Mouse (Mus musculus): ENCODE measurements around the gene Hdgfl3. TPM values are rescaled to one million over a fixed set of nuclear protein-coding genes. Genes with fewer than 3 reads are reported as not detected.
A peak's percentile ranks its signal among the peaks of the same experiment; 100 is the strongest.

Hdgfl3 gene
- polyA plus RNA-seq, 1 experiment from 2014 or later, result 34.4 TPM

- no peaks in the 10 kb centered on the region for H3K27me3 ChIP-seq (ENCODE audit: control insufficient read depth, insufficient read depth, low read length)
- H3K27ac ChIP-seq (replicated peaks; ENCODE audit: low read depth, low read length), result no peak overlapping the region
- 94% methylated on average over 4 of the region's 4 CpGs for WGBS
- ATAC-seq (ENCODE audit: insufficient number of reproducible peaks, low FRiP score, low TSS enrichment, low read depth) (no peak), DNase-seq (ENCODE audit: low spot score) (no peak)
- no peaks in the 10 kb centered on the region for H3K4me1 ChIP-seq (ENCODE audit: control insufficient read depth, insufficient read depth, low read length)
- no peak overlapping the region for H3K4me2 ChIP-seq (ENCODE audit: low read depth, severe bottlenecking)
- H3K4me3 ChIP-seq (ENCODE audit: low read depth, low read length), result no peak overlapping the region
- H3K9me3 ChIP-seq (ENCODE audit: control insufficient read depth, low read length), result no peaks in the 10 kb centered on the region
- no peaks in the 10 kb centered on the region; the same call in 1 of the 2 replicates for H3K36me3 ChIP-seq (ENCODE audit: control insufficient read depth, insufficient read depth, low read length)
- H3K9ac ChIP-seq (ENCODE audit: low read length), result no peak overlapping the region
Measured at GRCm38 (mm10) chr7:81880797-81881196, 53.5 kb downstream of the Hdgfl3 start.

GRCm38 (mm10) chr7:81880286-81880685, 54.0 kb downstream of the Hdgfl3 start:
- H3K27ac ChIP-seq (replicated peaks; ENCODE audit: low read depth, low read length), result no peak overlapping the region
- no peak overlapping the region for H3K4me3 ChIP-seq (ENCODE audit: low read depth, low read length)
- H3K4me2 ChIP-seq (ENCODE audit: low read depth, severe bottlenecking), result no peak overlapping the region
- H3K9ac ChIP-seq (ENCODE audit: low read length), result no peak overlapping the region
- H3K4me1 ChIP-seq (ENCODE audit: control insufficient read depth, insufficient read depth, low read length), result no peaks in the 10 kb centered on the region
- no peak for DNase-seq (ENCODE audit: low spot score)
- no peaks in the 10 kb centered on the region; the same call in 1 of the 2 replicates for H3K36me3 ChIP-seq (ENCODE audit: control insufficient read depth, insufficient read depth, low read length)
- 79% methylated on average over 5 of the region's 5 CpGs for WGBS
- no peaks in the 10 kb centered on the region for H3K9me3 ChIP-seq (ENCODE audit: control insufficient read depth, low read length)
- no peaks in the 10 kb centered on the region for H3K27me3 ChIP-seq (ENCODE audit: control insufficient read depth, insufficient read depth, low read length)
- ATAC-seq (ENCODE audit: insufficient number of reproducible peaks, low FRiP score, low TSS enrichment, low read depth), result no peak

GRCm38 (mm10) chr7:81875372-81875771, 58.9 kb downstream of the Hdgfl3 start:
- no peaks in the 10 kb centered on the region for H3K27me3 ChIP-seq (ENCODE audit: control insufficient read depth, insufficient read depth, low read length)
- no peak overlapping the region for H3K9ac ChIP-seq (ENCODE audit: low read length)
- no peaks in the 10 kb centered on the region for H3K4me1 ChIP-seq (ENCODE audit: control insufficient read depth, insufficient read depth, low read length)
- H3K4me3 ChIP-seq (ENCODE audit: low read depth, low read length), result no peak overlapping the region
- WGBS, result 88% methylated on average over 9 of the region's 9 CpGs
- no peak for ATAC-seq (ENCODE audit: insufficient number of reproducible peaks, low FRiP score, low TSS enrichment, low read depth)
- no peaks in the 10 kb centered on the region for H3K9me3 ChIP-seq (ENCODE audit: control insufficient read depth, low read length)
- no peak overlapping the region for H3K27ac ChIP-seq (replicated peaks; ENCODE audit: low read depth, low read length)
- DNase-seq (ENCODE audit: low spot score), result no peak
- no peaks in the 10 kb centered on the region; the same call in 1 of the 2 replicates for H3K36me3 ChIP-seq (ENCODE audit: control insufficient read depth, insufficient read depth, low read length)
- no peak overlapping the region for H3K4me2 ChIP-seq (ENCODE audit: low read depth, severe bottlenecking)

GRCm38 (mm10) chr7:81874636-81875035, 59.6 kb downstream of the Hdgfl3 start:
- Histone ChIP-seq H3K9ac (ENCODE audit: low read length) (no peak overlapping the region), H3K9me3 (ENCODE audit: control insufficient read depth, low read length) (no peaks in the 10 kb centered on the region), H3K4me3 (ENCODE audit: low read depth, low read length) (no peak overlapping the region), H3K4me2 (ENCODE audit: low read depth, severe bottlenecking) (no peak overlapping the region), H3K27me3 (ENCODE audit: control insufficient read depth, insufficient read depth, low read length) (no peaks in the 10 kb centered on the region), H3K27ac (replicated peaks; ENCODE audit: low read depth, low read length) (no peak overlapping the region), H3K36me3 (ENCODE audit: control insufficient read depth, insufficient read depth, low read length) (no peaks in the 10 kb centered on the region; the same call in 1 of the 2 replicates), H3K4me1 (ENCODE audit: control insufficient read depth, insufficient read depth, low read length) (no peaks in the 10 kb centered on the region)
- no peak for DNase-seq (ENCODE audit: low spot score)
- WGBS, result 89% methylated on average over 6 of the region's 6 CpGs
- ATAC-seq (ENCODE audit: insufficient number of reproducible peaks, low FRiP score, low TSS enrichment, low read depth), result no peak

GRCm38 (mm10) chr7:81873807-81874206, 60.5 kb downstream of the Hdgfl3 start:
- DNase-seq (ENCODE audit: low spot score) (no peak), ATAC-seq (ENCODE audit: insufficient number of reproducible peaks, low FRiP score, low TSS enrichment, low read depth) (no peak)
- Histone ChIP-seq H3K4me2 (ENCODE audit: low read depth, severe bottlenecking) (no peak overlapping the region), H3K36me3 (ENCODE audit: control insufficient read depth, insufficient read depth, low read length) (no peaks in the 10 kb centered on the region; the same call in 1 of the 2 replicates), H3K27ac (replicated peaks; ENCODE audit: low read depth, low read length) (no peak overlapping the region), H3K9ac (ENCODE audit: low read length) (no peak overlapping the region), H3K4me3 (ENCODE audit: low read depth, low read length) (no peak overlapping the region), H3K9me3 (ENCODE audit: control insufficient read depth, low read length) (no peaks in the 10 kb centered on the region), H3K27me3 (ENCODE audit: control insufficient read depth, insufficient read depth, low read length) (no peaks in the 10 kb centered on the region), H3K4me1 (ENCODE audit: control insufficient read depth, insufficient read depth, low read length) (no peaks in the 10 kb centered on the region)
- WGBS, result 56% methylated on average over 1 of the region's 1 CpGs

- H3K4me2 ChIP-seq (ENCODE audit: low read depth, severe bottlenecking), result no peak overlapping the region
- no peak overlapping the region for H3K4me3 ChIP-seq (ENCODE audit: low read depth, low read length)
- 82% methylated on average over 13 of the region's 13 CpGs for WGBS
- no peaks in the 10 kb centered on the region for H3K4me1 ChIP-seq (ENCODE audit: control insufficient read depth, insufficient read depth, low read length)
- no peaks in the 10 kb centered on the region; the same call in 1 of the 2 replicates for H3K36me3 ChIP-seq (ENCODE audit: control insufficient read depth, insufficient read depth, low read length)
- H3K27me3 ChIP-seq (ENCODE audit: control insufficient read depth, insufficient read depth, low read length), result no peaks in the 10 kb centered on the region
- H3K9me3 ChIP-seq (ENCODE audit: control insufficient read depth, low read length), result no peaks in the 10 kb centered on the region
- no peak for DNase-seq (ENCODE audit: low spot score)
- H3K9ac ChIP-seq (ENCODE audit: low read length), result no peak overlapping the region
- no peak for ATAC-seq (ENCODE audit: insufficient number of reproducible peaks, low FRiP score, low TSS enrichment, low read depth)
- no peak overlapping the region for H3K27ac ChIP-seq (replicated peaks; ENCODE audit: low read depth, low read length)
Measured at GRCm38 (mm10) chr7:81872493-81873013, 61.7 kb downstream of the Hdgfl3 start.

- ATAC-seq (ENCODE audit: insufficient number of reproducible peaks, low FRiP score, low TSS enrichment, low read depth), result no peak
- H3K9me3 ChIP-seq (ENCODE audit: control insufficient read depth, low read length), result no peaks in the 10 kb centered on the region
- H3K9ac ChIP-seq (ENCODE audit: low read length), result no peak overlapping the region
- no peak overlapping the region for H3K4me3 ChIP-seq (ENCODE audit: low read depth, low read length)
- peak; percentile 87 for DNase-seq (ENCODE audit: low spot score)
- H3K4me1 ChIP-seq (ENCODE audit: control insufficient read depth, insufficient read depth, low read length), result no peaks in the 10 kb centered on the region
- no peak overlapping the region for H3K27ac ChIP-seq (replicated peaks; ENCODE audit: low read depth, low read length)
- H3K4me2 ChIP-seq (ENCODE audit: low read depth, severe bottlenecking), result no peak overlapping the region
- WGBS, result 29% methylated on average over 6 of the region's 6 CpGs
- no peaks in the 10 kb centered on the region for H3K27me3 ChIP-seq (ENCODE audit: control insufficient read depth, insufficient read depth, low read length)
- no peaks in the 10 kb centered on the region for H3K36me3 ChIP-seq (ENCODE audit: control insufficient read depth, insufficient read depth, low read length)
Measured at GRCm38 (mm10) chr7:81868158-81868557, 66.1 kb downstream of the Hdgfl3 start.

- H3K36me3 ChIP-seq (ENCODE audit: control insufficient read depth, insufficient read depth, low read length), result no peaks in the 10 kb centered on the region
- 90% methylated on average over 9 of the region's 9 CpGs for WGBS
- H3K4me2 ChIP-seq (ENCODE audit: low read depth, severe bottlenecking), result no peak overlapping the region
- ATAC-seq (ENCODE audit: insufficient number of reproducible peaks, low FRiP score, low TSS enrichment, low read depth) (no peak), DNase-seq (ENCODE audit: low spot score) (no peak)
- H3K4me1 ChIP-seq (ENCODE audit: control insufficient read depth, insufficient read depth, low read length), result no peaks in the 10 kb centered on the region
- no peaks in the 10 kb centered on the region for H3K9me3 ChIP-seq (ENCODE audit: control insufficient read depth, low read length)
- no peak overlapping the region for H3K4me3 ChIP-seq (ENCODE audit: low read depth, low read length)
- H3K9ac ChIP-seq (ENCODE audit: low read length), result no peak overlapping the region
- no peaks in the 10 kb centered on the region for H3K27me3 ChIP-seq (ENCODE audit: control insufficient read depth, insufficient read depth, low read length)
- H3K27ac ChIP-seq (replicated peaks; ENCODE audit: low read depth, low read length), result no peak overlapping the region
Measured at GRCm38 (mm10) chr7:81867231-81867930, 66.9 kb downstream of the Hdgfl3 start.

All from limb, embryonic 11.5 days (tissue).